Mouse (Mus musculus): ENCODE measurements at regions not wholly inside any gene's neighbourhood (a gene's known extent, or its start where the extent isn't known, plus 50 kb on each side); places are given as distances from the start of the nearest gene placed in this dataset.

DNA sequence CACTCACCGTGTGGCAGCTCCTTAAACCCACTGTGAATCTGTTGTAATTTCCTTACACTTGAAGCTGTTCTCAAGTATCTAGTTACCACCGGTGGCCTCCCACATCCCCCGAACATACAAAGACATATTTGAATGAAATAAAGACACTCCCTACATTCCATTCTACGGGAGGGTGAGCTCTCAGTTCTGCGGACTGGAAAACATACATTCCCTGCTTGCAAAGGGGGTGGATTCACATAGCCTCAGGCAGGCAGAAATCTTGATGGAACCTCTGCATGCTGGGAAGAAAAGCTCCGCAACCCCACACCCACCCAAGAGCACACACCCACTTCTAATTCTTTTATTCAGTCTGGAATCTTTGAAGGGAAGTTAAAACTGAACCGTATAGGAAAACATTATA lies 136.0 kb downstream of the Lca5 start:
- H3K4me2 ChIP-seq, result peak overlapping the region; percentile 8
- no peaks in the 10 kb centered on the region for H3K36me3 ChIP-seq
- H3K4me3 ChIP-seq, result no peak overlapping the region
- H3K9ac ChIP-seq, result no peak overlapping the region
- 31% methylated on average over 7 of the region's 7 CpGs for WGBS
- no peaks in the 10 kb centered on the region for H3K27me3 ChIP-seq
- H3K27ac ChIP-seq, result peak overlapping the region; percentile 4; the same call in 1 of the 2 replicates
- peak; percentile 56; the same call in 1 of the 2 replicates for ATAC-seq (ENCODE audit: borderline replicate concordance, extremely low read depth, low FRiP score, low TSS enrichment)
- H3K9me3 ChIP-seq, result no peaks in the 10 kb centered on the region
- H3K4me1 ChIP-seq, result peaks cover 7% of the 10 kb centered on the region

DNA sequence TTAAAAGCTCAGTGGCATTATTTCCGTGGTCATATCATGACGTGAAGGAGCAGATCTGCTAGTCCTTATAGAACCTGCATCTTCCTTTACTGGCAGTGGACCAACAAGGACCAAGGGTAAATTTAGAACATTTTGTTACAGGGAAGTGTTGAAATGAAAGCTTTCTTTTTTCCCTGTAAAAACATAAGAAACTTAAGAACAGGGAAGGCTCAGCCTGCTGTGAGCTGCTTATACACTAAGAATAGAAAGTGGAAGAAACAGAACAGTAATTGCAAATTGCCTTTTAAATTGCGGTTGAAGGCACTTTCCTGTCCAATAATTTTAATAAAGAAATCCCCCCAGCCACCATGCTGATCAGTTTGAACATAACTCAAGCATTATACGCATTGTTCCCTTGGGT lies 140.4 kb downstream of the Lca5 start:
- H3K27ac ChIP-seq, result no peak overlapping the region
- no peaks in the 10 kb centered on the region for H3K9me3 ChIP-seq
- no peaks in the 10 kb centered on the region for H3K27me3 ChIP-seq
- ATAC-seq (ENCODE audit: borderline replicate concordance, extremely low read depth, low FRiP score, low TSS enrichment), result no peak
- H3K36me3 ChIP-seq, result no peaks in the 10 kb centered on the region
- H3K4me2 ChIP-seq, result no peak overlapping the region
- no peaks in the 10 kb centered on the region for H3K4me1 ChIP-seq
- H3K4me3 ChIP-seq, result no peak overlapping the region
- no peak overlapping the region for H3K9ac ChIP-seq
- WGBS, result 77% methylated on average over 4 of the region's 4 CpGs

DNA sequence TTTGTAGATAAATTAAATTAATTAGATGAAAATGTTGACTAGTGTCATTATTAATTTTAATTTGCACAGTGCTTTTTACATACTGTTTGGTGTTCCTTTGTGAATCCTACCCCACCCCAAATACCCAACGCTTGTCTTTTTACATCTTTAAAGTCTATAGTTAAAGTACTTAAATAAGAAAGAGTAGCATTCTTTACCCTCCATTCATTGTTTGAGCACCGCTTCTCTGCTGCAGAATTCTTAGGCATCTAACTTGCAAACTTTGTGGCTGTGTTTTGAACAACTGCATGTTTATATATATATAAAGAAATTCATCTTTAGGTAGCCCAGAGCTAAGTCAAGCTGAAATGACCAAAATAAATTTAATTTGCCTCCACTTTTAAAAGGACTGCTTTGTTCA lies 140.9 kb downstream of the Lca5 start:
- no peak overlapping the region for H3K27ac ChIP-seq
- ATAC-seq (ENCODE audit: borderline replicate concordance, extremely low read depth, low FRiP score, low TSS enrichment), result no peak
- H3K9me3 ChIP-seq, result no peaks in the 10 kb centered on the region
- H3K4me1 ChIP-seq, result no peaks in the 10 kb centered on the region
- no peaks in the 10 kb centered on the region for H3K36me3 ChIP-seq
- no peaks in the 10 kb centered on the region for H3K27me3 ChIP-seq
- H3K4me3 ChIP-seq, result no peak overlapping the region
- 81% methylated on average over 2 of the region's 2 CpGs for WGBS
- no peak overlapping the region for H3K4me2 ChIP-seq
- H3K9ac ChIP-seq, result no peak overlapping the region

DNA sequence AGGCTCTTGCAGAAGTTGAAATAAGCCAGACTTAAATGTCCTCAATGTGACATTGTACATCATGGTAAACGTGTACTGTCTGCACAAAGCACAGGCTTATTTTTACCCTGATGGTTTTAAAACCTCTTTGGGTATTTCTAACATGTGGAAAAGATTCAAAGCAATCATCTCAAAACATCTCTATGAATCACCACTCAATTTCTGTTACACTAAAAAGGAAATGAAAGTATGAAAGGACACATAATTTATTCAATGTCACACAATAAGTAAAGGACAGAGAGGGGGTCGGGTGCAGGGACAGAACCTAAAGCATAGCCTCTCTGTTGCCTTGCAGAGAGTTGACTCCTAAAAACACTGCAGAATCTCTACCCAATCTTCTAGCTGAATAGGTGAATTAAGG lies 141.3 kb downstream of the Lca5 start:
- Histone ChIP-seq H3K36me3 (no peaks in the 10 kb centered on the region), H3K4me2 (no peak overlapping the region), H3K4me1 (no peaks in the 10 kb centered on the region), H3K27ac (no peak overlapping the region), H3K9me3 (no peaks in the 10 kb centered on the region), H3K4me3 (no peak overlapping the region), H3K9ac (no peak overlapping the region), H3K27me3 (no peaks in the 10 kb centered on the region)
- 52% methylated on average over 2 of the region's 2 CpGs for WGBS
- ATAC-seq (ENCODE audit: borderline replicate concordance, extremely low read depth, low FRiP score, low TSS enrichment), result no peak

GRCm38 (mm10) chr9:83295453-83295852 lies 145.5 kb downstream of the Lca5 start:
- WGBS, result 75% methylated on average over 9 of the region's 9 CpGs
- ATAC-seq (ENCODE audit: borderline replicate concordance, extremely low read depth, low FRiP score, low TSS enrichment), result no peak
- H3K27ac ChIP-seq, result no peak overlapping the region
- H3K4me3 ChIP-seq, result no peak overlapping the region
- H3K4me2 ChIP-seq, result no peak overlapping the region
- no peaks in the 10 kb centered on the region for H3K27me3 ChIP-seq
- no peaks in the 10 kb centered on the region for H3K36me3 ChIP-seq
- H3K4me1 ChIP-seq, result no peaks in the 10 kb centered on the region
- no peaks in the 10 kb centered on the region for H3K9me3 ChIP-seq
- no peak overlapping the region for H3K9ac ChIP-seq

DNA sequence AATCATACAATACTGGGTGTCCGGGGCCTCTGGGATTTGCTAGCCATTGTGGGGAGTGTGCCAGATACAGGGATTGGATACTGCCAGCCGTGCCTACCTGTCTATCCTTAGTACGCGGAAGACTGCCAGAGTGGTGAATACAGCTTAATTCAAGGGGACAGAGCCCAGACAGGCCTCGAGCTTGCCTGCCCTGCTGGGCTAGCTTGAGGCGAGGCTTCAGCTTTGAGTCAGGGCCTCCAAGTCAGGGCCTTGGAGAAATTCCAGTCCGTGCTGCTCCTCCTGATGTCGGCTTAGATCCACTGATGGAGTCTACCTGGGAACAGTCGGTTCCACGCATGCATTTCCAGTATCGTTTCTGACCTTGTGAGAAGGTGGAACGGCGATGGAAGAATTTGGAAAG lies 146.5 kb downstream of the Lca5 start:
- H3K9me3 ChIP-seq, result no peaks in the 10 kb centered on the region
- WGBS, result 83% methylated on average over 13 of the region's 13 CpGs
- ATAC-seq (ENCODE audit: borderline replicate concordance, extremely low read depth, low FRiP score, low TSS enrichment), result no peak
- no peaks in the 10 kb centered on the region for H3K4me1 ChIP-seq
- no peaks in the 10 kb centered on the region for H3K27me3 ChIP-seq
- no peak overlapping the region for H3K27ac ChIP-seq
- H3K4me3 ChIP-seq, result no peak overlapping the region
- H3K9ac ChIP-seq, result no peak overlapping the region
- H3K4me2 ChIP-seq, result no peak overlapping the region
- H3K36me3 ChIP-seq, result no peaks in the 10 kb centered on the region

DNA sequence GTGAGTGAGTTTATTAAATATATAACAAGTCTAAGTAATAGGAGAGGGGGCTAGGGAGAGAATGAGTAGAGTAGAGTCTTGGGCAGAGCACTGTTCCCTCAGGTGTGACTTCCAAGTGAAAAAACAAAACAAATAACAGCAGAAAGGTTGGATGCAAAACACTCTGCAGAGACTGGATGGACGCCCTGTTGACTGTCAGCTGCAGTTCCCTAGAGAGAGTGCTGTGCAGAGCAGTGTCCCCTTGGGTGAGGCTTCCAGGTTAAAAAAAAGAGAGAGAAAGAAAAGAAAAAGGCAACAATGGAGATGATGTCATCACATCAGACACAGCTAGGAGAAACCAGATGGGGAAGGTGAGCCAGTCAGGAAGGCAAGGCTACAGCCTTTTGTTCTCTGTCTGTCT lies 137.6 kb upstream of the Hmgn3 start:
- no peak for ATAC-seq (ENCODE audit: borderline replicate concordance, extremely low read depth, low FRiP score, low TSS enrichment)
- no peaks in the 10 kb centered on the region for H3K27me3 ChIP-seq
- H3K9me3 ChIP-seq, result no peaks in the 10 kb centered on the region
- H3K9ac ChIP-seq, result no peak overlapping the region
- H3K4me1 ChIP-seq, result no peaks in the 10 kb centered on the region
- no peak overlapping the region for H3K4me3 ChIP-seq
- no peak overlapping the region for H3K27ac ChIP-seq
- H3K4me2 ChIP-seq, result no peak overlapping the region
- H3K36me3 ChIP-seq, result no peaks in the 10 kb centered on the region
- WGBS, result 58% methylated on average over 1 of the region's 1 CpGs

DNA sequence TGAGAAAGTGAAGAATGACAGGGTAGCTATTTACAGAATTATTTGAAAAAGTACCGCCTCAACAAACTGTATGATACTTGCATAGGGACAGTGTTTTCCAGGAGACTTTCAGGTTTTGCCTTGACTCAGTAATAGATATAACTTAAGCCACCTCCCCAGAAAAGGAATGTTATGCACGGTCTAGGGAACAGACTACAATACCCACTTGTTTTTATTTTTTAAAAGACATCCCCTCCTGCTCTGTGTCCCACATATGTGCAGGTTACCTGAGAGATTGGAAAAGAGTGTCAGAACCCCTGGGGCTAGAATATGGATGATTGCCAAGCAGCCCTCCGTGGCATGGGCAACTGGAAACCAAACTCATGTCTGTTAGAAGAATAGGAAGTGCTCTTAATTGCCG lies 137.2 kb upstream of the Hmgn3 start:
- no peak for ATAC-seq (ENCODE audit: borderline replicate concordance, extremely low read depth, low FRiP score, low TSS enrichment)
- no peak overlapping the region for H3K9ac ChIP-seq
- WGBS, result 58% methylated on average over 4 of the region's 4 CpGs
- H3K9me3 ChIP-seq, result no peaks in the 10 kb centered on the region
- no peak overlapping the region for H3K4me3 ChIP-seq
- no peak overlapping the region for H3K27ac ChIP-seq
- H3K36me3 ChIP-seq, result no peaks in the 10 kb centered on the region
- H3K4me1 ChIP-seq, result no peaks in the 10 kb centered on the region
- no peaks in the 10 kb centered on the region for H3K27me3 ChIP-seq
- no peak overlapping the region for H3K4me2 ChIP-seq

- no peak for ATAC-seq (ENCODE audit: borderline replicate concordance, extremely low read depth, low FRiP score, low TSS enrichment)
- WGBS, result 42% methylated on average over 8 of the region's 8 CpGs
- Histone ChIP-seq H3K4me3 (no peak overlapping the region), H3K27ac (no peak overlapping the region), H3K9ac (no peak overlapping the region), H3K9me3 (no peaks in the 10 kb centered on the region), H3K36me3 (no peaks in the 10 kb centered on the region), H3K4me1 (no peaks in the 10 kb centered on the region), H3K27me3 (no peaks in the 10 kb centered on the region), H3K4me2 (no peak overlapping the region)
Observed at GRCm38 (mm10) chr9:83283249-83283648, 136.8 kb upstream of the Hmgn3 start.

DNA sequence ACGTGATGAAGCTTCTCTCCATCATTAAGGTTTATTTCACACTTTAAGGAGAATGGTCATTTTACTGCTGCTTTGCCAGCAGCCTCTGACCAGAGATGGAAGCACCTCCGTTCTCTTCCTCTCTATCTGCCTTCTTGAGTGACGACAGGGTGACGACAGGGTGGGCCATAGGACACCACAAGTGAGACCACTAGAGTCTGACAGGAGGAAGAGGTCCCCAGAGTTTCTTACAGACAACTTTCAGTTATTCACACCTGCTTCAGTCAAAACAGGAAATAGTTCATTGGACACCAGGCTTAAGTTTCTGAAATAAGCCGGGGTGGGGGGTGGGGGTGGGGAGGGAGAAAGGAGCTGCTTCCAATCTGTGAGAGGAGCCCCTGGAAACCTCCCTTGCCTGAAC lies 131.3 kb upstream of the Hmgn3 start:
- no peak for ATAC-seq (ENCODE audit: borderline replicate concordance, extremely low read depth, low FRiP score, low TSS enrichment)
- Histone ChIP-seq H3K4me2 (no peak overlapping the region), H3K9me3 (no peaks in the 10 kb centered on the region), H3K27me3 (no peaks in the 10 kb centered on the region), H3K27ac (no peak overlapping the region), H3K36me3 (no peaks in the 10 kb centered on the region), H3K9ac (no peak overlapping the region), H3K4me3 (no peak overlapping the region), H3K4me1 (0 out of 2 replicates have a peak, but pooled peaks cover 4% of the 10 kb centered on the region)
- 36% methylated on average over 5 of the region's 5 CpGs for WGBS

- 70% methylated on average over 5 of the region's 5 CpGs for WGBS
- H3K4me3 ChIP-seq, result no peak overlapping the region
- no peak overlapping the region for H3K27ac ChIP-seq
- no peak for ATAC-seq (ENCODE audit: borderline replicate concordance, extremely low read depth, low FRiP score, low TSS enrichment)
- H3K9me3 ChIP-seq, result no peaks in the 10 kb centered on the region
- no peak overlapping the region for H3K9ac ChIP-seq
- 0 out of 2 replicates have a peak, but pooled peaks cover 4% of the 10 kb centered on the region for H3K4me1 ChIP-seq
- no peaks in the 10 kb centered on the region for H3K27me3 ChIP-seq
- H3K4me2 ChIP-seq, result no peak overlapping the region
- H3K36me3 ChIP-seq, result no peaks in the 10 kb centered on the region
Observed at GRCm38 (mm10) chr9:83277356-83277755, 130.9 kb upstream of the Hmgn3 start.

DNA sequence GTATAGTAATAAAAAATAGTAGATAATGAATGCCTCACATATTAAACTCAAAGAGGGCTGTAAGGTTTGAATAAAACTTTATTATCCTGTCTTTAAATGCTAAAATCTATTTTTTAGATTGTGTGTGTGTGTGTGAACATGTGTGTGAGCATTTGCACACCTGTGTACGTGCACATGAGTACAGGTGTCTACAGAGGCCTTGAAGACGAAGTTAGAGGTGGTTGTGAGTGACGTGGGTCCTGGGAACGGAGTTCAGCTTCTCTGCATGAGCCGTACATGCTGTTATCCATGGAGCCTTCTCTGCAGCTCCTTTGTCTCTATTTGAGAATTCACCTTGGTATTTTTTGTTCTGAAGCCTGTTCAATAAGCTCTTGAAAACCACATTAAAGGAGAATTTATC lies 129.8 kb upstream of the Hmgn3 start:
- H3K4me2 ChIP-seq, result no peak overlapping the region
- no peaks in the 10 kb centered on the region for H3K9me3 ChIP-seq
- H3K9ac ChIP-seq, result no peak overlapping the region
- H3K4me1 ChIP-seq, result 0 out of 2 replicates have a peak, but pooled peaks cover 4% of the 10 kb centered on the region
- no peaks in the 10 kb centered on the region for H3K36me3 ChIP-seq
- no peaks in the 10 kb centered on the region for H3K27me3 ChIP-seq
- ATAC-seq (ENCODE audit: borderline replicate concordance, extremely low read depth, low FRiP score, low TSS enrichment), result no peak
- WGBS, result 67% methylated on average over 5 of the region's 5 CpGs
- H3K27ac ChIP-seq, result no peak overlapping the region
- H3K4me3 ChIP-seq, result no peak overlapping the region

- H3K27me3 ChIP-seq, result no peaks in the 10 kb centered on the region
- no peaks in the 10 kb centered on the region for H3K36me3 ChIP-seq
- no peaks in the 10 kb centered on the region for H3K9me3 ChIP-seq
- H3K4me2 ChIP-seq, result no peak overlapping the region
- WGBS, result 73% methylated on average over 9 of the region's 9 CpGs
- no peak for ATAC-seq (ENCODE audit: borderline replicate concordance, extremely low read depth, low FRiP score, low TSS enrichment)
- no peak overlapping the region for H3K27ac ChIP-seq
- no peak overlapping the region for H3K4me3 ChIP-seq
- H3K4me1 ChIP-seq, result 0 out of 2 replicates have a peak, but pooled peaks cover 4% of the 10 kb centered on the region
- H3K9ac ChIP-seq, result no peak overlapping the region
Observed at GRCm38 (mm10) chr9:83273361-83273975, 127.0 kb upstream of the Hmgn3 start.

All from lung, embryonic 15.5 days (tissue).